Mouse (Mus musculus) stomach, embryonic 15.5 days (tissue): Measurements from ENCODE around the gene Dyrk1a. TPM values are rescaled to one million over a fixed set of nuclear protein-coding genes. Genes with fewer than 3 reads are reported as not detected.
A peak's percentile ranks its signal among the peaks of the same experiment; 100 is the strongest.

Source experiments
- ATAC-seq: fragments of 200-750 bp; cut with Nextera tagmentation; 2 replicates; pipeline ENCODE4 v1.8.0; 2017; ENCODE audit warnings: low read depth, moderate number of reproducible peaks, moderate TSS enrichment; ENCODE audit not compliant: insufficient read depth, low FRiP score
- H3K27ac ChIP-seq: fragments of 300-500 bp; sonication (generic); 2 replicates; pipeline ENCODE4 v1.5.1; 2015; ENCODE audit warnings: mild to moderate bottlenecking, inconsistent platforms
- H3K27me3 ChIP-seq: fragments of 300-500 bp; sonication (generic); replicated peaks from 2 replicates; pipeline ENCODE4 v1.6.1; 2015; ENCODE audit warnings: inconsistent platforms
- H3K36me3 ChIP-seq: fragments of 300-500 bp; sonication (generic); 2 replicates; pipeline ENCODE4 v1.6.1; 2015; ENCODE audit warnings: inconsistent platforms
- H3K4me1 ChIP-seq: fragments of 300-500 bp; sonication (generic); 2 replicates; pipeline ENCODE4 v1.6.1; 2015; ENCODE audit warnings: inconsistent platforms
- H3K4me2 ChIP-seq: fragments of 300-500 bp; sonication (generic); 2 replicates; pipeline ENCODE4 v1.6.1; 2015; ENCODE audit warnings: mild to moderate bottlenecking, inconsistent platforms
- H3K4me3 ChIP-seq: fragments of 300-500 bp; sonication (generic); replicated peaks from 2 replicates; pipeline ENCODE4 v1.5.1; 2015; ENCODE audit warnings: inconsistent platforms
- H3K9ac ChIP-seq: fragments of 300-500 bp; sonication (generic); 2 replicates; pipeline ENCODE4 v1.6.1; 2015; ENCODE audit warnings: inconsistent platforms
- H3K9me3 ChIP-seq: fragments of 300-500 bp; sonication (generic); 2 replicates; pipeline ENCODE4 v1.6.1; 2016; ENCODE audit warnings: inconsistent platforms
- WGBS: fragments of 180-500 bp; shearing (Covaris S2); methylation state at CpG from one replicate; pipeline ENCODE4 v1.1.7; 2015; 5-methylcytosine and 5-hydroxymethylcytosine counted together
- polyA plus RNA-seq: library from polyadenylated mRNA; unstranded; fragments of >200 nt; fragmentation: Nextera tagmentation; extraction: Ambion mirVana; gene quantifications from 2 replicates; pipeline ENCODE4 v1.2.1, GENCODE M21; 2015

The Dyrk1a gene
- polyA plus RNA-seq, 1 experiment from 2014 or later, result 9.5 TPM

DNA sequence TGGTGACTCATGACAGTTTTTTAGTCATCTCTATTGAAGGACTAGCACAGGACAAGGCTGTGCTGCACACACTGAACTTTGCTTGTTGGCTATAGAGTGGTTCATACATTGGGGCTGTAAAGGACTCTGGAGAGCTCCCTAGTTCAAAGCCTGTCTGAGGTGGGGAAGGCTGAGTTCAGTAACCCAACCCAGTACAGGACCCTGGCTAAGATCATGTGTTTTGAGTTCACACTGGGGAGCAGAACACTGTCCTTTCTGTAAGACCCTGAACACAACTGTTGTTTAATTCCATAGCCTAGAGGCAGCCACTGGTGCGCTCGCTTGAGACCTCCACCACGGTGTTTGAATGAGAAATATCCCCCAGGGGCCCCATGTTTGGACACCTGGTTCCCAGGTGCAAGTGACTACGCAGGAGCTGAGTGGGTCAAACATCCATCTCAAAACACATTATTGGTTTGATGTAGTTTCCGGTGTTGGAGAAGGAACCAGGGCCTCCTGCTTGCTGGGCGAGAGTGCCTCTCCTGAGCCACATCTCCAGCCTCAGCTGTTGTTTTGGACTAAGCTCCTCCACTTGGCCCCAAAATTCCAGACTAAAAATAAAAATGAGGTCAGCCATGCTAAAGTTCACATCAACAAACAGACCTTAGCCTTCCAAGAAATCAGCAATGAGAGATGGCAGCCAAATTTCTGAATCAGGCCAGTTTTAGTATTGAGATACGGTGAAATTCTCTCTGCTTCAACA is 33.2 kb upstream of the Dyrk1a start:
- H3K4me3 ChIP-seq, result no peak overlapping the region
- no peak overlapping the region for H3K4me2 ChIP-seq
- no peak overlapping the region for H3K9ac ChIP-seq
- H3K4me1 ChIP-seq, result no peaks in the 10 kb centered on the region
- H3K9me3 ChIP-seq, result no peaks in the 10 kb centered on the region
- H3K36me3 ChIP-seq, result no peaks in the 10 kb centered on the region
- no peaks in the 10 kb centered on the region for H3K27me3 ChIP-seq
- no peak overlapping the region for H3K27ac ChIP-seq
- 68% methylated on average over 7 of the region's 7 CpGs for WGBS
- ATAC-seq, result no peak

GRCm38 (mm10) chr16:94537159-94537527 is 32.7 kb upstream of the Dyrk1a start:
- WGBS, result 36% methylated on average over 9 of the region's 9 CpGs
- Histone ChIP-seq H3K9me3 (no peaks in the 10 kb centered on the region), H3K4me1 (no peaks in the 10 kb centered on the region), H3K9ac (no peak overlapping the region), H3K36me3 (no peaks in the 10 kb centered on the region), H3K4me3 (no peak overlapping the region), H3K4me2 (no peak overlapping the region), H3K27ac (no peak overlapping the region), H3K27me3 (no peaks in the 10 kb centered on the region)
- peak; percentile 75; the same call in 1 of the 2 replicates for ATAC-seq

- no peak overlapping the region for H3K9ac ChIP-seq
- H3K36me3 ChIP-seq, result no peaks in the 10 kb centered on the region
- no peak overlapping the region for H3K4me2 ChIP-seq
- H3K27me3 ChIP-seq, result no peaks in the 10 kb centered on the region
- no peak for ATAC-seq
- no peaks in the 10 kb centered on the region for H3K9me3 ChIP-seq
- H3K27ac ChIP-seq, result no peak overlapping the region
- 94% methylated on average over 9 of the region's 9 CpGs for WGBS
- no peak overlapping the region for H3K4me3 ChIP-seq
- no peaks in the 10 kb centered on the region for H3K4me1 ChIP-seq
These were observed 29.7 kb upstream of the Dyrk1a start for GRCm38 (mm10) chr16:94540140-94540539.

- H3K9ac ChIP-seq, result no peak overlapping the region
- no peaks in the 10 kb centered on the region for H3K27me3 ChIP-seq
- WGBS, result 84% methylated on average over 8 of the region's 8 CpGs
- H3K4me1 ChIP-seq, result no peaks in the 10 kb centered on the region
- no peak for ATAC-seq
- no peaks in the 10 kb centered on the region for H3K9me3 ChIP-seq
- H3K36me3 ChIP-seq, result no peaks in the 10 kb centered on the region
- no peak overlapping the region for H3K4me2 ChIP-seq
- no peak overlapping the region for H3K27ac ChIP-seq
- H3K4me3 ChIP-seq, result no peak overlapping the region
These were observed 26.9 kb upstream of the Dyrk1a start for GRCm38 (mm10) chr16:94542898-94543297.

DNA sequence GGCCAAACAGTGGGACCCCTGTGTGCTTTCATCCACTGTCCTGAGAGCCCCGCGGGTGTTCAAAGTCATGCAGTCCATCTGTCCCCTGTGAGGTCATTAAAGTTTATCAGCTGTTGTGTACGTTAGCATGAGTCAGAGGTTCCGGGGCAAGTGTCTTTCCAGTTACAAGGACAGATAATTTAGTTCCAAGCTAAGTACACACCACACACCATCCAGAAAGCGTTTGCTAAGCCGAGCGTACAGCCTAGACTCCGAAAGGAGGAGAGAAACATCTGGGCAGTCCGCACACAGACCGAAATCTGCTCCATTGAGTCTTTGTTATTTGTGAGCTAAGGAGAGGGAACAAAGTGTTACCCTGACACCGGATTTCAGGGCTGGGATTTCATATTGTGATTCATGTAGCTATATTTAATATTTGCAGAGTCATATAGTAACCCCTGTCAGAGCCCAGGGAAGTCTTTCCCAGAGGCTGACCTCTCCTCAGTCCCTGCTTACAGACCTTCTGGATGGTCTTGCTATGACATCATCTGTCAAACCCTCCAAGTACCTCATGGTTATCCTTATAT is 25.2 kb upstream of the Dyrk1a start:
- no peaks in the 10 kb centered on the region for H3K9me3 ChIP-seq
- H3K36me3 ChIP-seq, result no peaks in the 10 kb centered on the region
- WGBS, result 38% methylated on average over 11 of the region's 11 CpGs
- H3K9ac ChIP-seq, result no peak overlapping the region
- no peak overlapping the region for H3K4me3 ChIP-seq
- no peak overlapping the region for H3K4me2 ChIP-seq
- no peaks in the 10 kb centered on the region for H3K27me3 ChIP-seq
- no peak overlapping the region for H3K27ac ChIP-seq
- no peak; the same call in 1 of the 2 replicates for ATAC-seq
- H3K4me1 ChIP-seq, result no peaks in the 10 kb centered on the region

- WGBS, result 48% methylated on average over 8 of the region's 8 CpGs
- no peaks in the 10 kb centered on the region for H3K36me3 ChIP-seq
- no peak overlapping the region for H3K27ac ChIP-seq
- H3K9me3 ChIP-seq, result no peaks in the 10 kb centered on the region
- peak; percentile 50; the same call in 1 of the 2 replicates for ATAC-seq
- no peak overlapping the region for H3K4me3 ChIP-seq
- no peaks in the 10 kb centered on the region for H3K4me1 ChIP-seq
- no peak overlapping the region for H3K9ac ChIP-seq
- H3K27me3 ChIP-seq, result no peaks in the 10 kb centered on the region
- H3K4me2 ChIP-seq, result no peak overlapping the region
These were observed 23.8 kb upstream of the Dyrk1a start for GRCm38 (mm10) chr16:94545781-94546562.

DNA sequence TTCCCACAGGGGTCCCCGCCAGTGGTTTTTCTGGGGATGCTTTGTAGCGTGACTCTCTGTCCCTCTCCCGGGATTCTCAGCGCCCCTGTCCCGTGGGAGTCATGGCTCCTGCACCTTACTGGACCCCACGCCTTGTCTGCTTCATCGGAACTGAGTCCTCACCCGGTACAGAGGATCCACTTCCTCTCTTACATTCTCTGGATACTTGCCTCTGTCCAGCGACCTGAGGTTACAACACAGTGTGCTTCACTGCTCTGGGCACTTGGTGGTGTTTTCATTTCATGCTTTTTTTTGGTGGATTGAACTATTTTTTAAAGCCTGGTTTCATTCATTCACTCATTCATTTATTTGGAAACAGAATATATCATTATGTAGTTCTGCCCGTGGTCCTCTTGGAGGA is 20.0 kb upstream of the Dyrk1a start:
- no peak for ATAC-seq
- Histone ChIP-seq H3K4me2 (no peak overlapping the region), H3K27me3 (no peaks in the 10 kb centered on the region), H3K9ac (no peak overlapping the region), H3K4me3 (no peak overlapping the region), H3K4me1 (no peaks in the 10 kb centered on the region), H3K9me3 (no peaks in the 10 kb centered on the region), H3K36me3 (no peaks in the 10 kb centered on the region), H3K27ac (no peak overlapping the region)
- 70% methylated on average over 10 of the region's 10 CpGs for WGBS

DNA sequence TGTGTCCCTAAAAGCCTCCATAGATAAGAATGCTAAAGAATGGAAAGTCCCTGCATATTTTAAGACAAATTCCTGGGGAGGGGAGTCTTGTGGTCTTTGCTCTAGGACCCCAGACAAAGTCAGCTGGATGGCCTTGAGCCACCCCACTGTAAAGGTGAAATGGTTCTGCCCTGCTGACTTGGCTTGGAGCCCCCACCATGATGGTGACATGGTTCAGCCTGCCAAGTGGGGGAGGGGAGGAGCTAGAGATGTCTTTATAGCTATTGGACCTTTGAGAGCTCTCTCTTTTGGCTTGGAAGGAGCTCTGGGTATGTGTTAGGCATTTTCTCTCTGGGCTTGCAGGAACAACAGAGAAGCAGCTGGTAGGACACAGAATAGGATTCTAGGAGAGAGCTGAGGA is 17.9 kb upstream of the Dyrk1a start:
- Histone ChIP-seq H3K4me3 (no peak overlapping the region), H3K27me3 (no peaks in the 10 kb centered on the region), H3K9ac (no peak overlapping the region), H3K9me3 (no peaks in the 10 kb centered on the region), H3K27ac (no peak overlapping the region), H3K4me2 (no peak overlapping the region), H3K36me3 (no peaks in the 10 kb centered on the region), H3K4me1 (no peaks in the 10 kb centered on the region)
- ATAC-seq, result no peak

- 70% methylated on average over 7 of the region's 7 CpGs for WGBS
- no peak overlapping the region for H3K4me3 ChIP-seq
- no peak for ATAC-seq
These were observed 14.5 kb upstream of the Dyrk1a start for GRCm38 (mm10) chr16:94555346-94555745.

GRCm38 (mm10) chr16:94556228-94556627 is 13.6 kb upstream of the Dyrk1a start:
- Histone ChIP-seq H3K4me3 (no peak overlapping the region), H3K36me3 (no peaks in the 10 kb centered on the region), H3K9me3 (no peaks in the 10 kb centered on the region), H3K27me3 (no peaks in the 10 kb centered on the region), H3K4me2 (no peak overlapping the region), H3K27ac (no peak overlapping the region), H3K4me1 (0 out of 2 replicates have a peak, but pooled peaks cover 8% of the 10 kb centered on the region), H3K9ac (no peak overlapping the region)
- WGBS, result 76% methylated on average over 5 of the region's 5 CpGs
- ATAC-seq, result no peak

More at GRCm38 (mm10) chr16:94555346-94555745, 14.5 kb upstream of the Dyrk1a start:
- Histone ChIP-seq H3K36me3 (no peaks in the 10 kb centered on the region), H3K4me2 (no peak overlapping the region), H3K27me3 (no peaks in the 10 kb centered on the region), H3K27ac (no peak overlapping the region), H3K9ac (no peak overlapping the region), H3K9me3 (no peaks in the 10 kb centered on the region), H3K4me1 (0 out of 2 replicates have a peak, but pooled peaks cover 6% of the 10 kb centered on the region)

- Histone ChIP-seq H3K9me3 (no peaks in the 10 kb centered on the region), H3K9ac (no peak overlapping the region), H3K4me1 (0 out of 2 replicates have a peak, but pooled peaks cover 8% of the 10 kb centered on the region), H3K27ac (no peak overlapping the region), H3K36me3 (no peaks in the 10 kb centered on the region), H3K4me3 (no peak overlapping the region), H3K4me2 (no peak overlapping the region), H3K27me3 (no peaks in the 10 kb centered on the region)
- ATAC-seq, result no peak
- 31% methylated on average over 7 of the region's 7 CpGs for WGBS
These were observed 10.5 kb upstream of the Dyrk1a start for GRCm38 (mm10) chr16:94559282-94559681.

GRCm38 (mm10) chr16:94559782-94560181 is 10.0 kb upstream of the Dyrk1a start:
- WGBS, result 53% methylated on average over 7 of the region's 7 CpGs
- ATAC-seq, result no peak
- H3K27ac ChIP-seq, result 0 out of 2 replicates have a peak overlapping the region, but pooled peaks have one; percentile 28

More at GRCm38 (mm10) chr16:94559782-94560181, 10.0 kb upstream of the Dyrk1a start:
- Histone ChIP-seq H3K4me1 (0 out of 2 replicates have a peak, but pooled peaks cover 8% of the 10 kb centered on the region), H3K4me2 (no peak overlapping the region), H3K9me3 (no peaks in the 10 kb centered on the region), H3K27me3 (no peaks in the 10 kb centered on the region), H3K4me3 (no peak overlapping the region), H3K36me3 (no peaks in the 10 kb centered on the region), H3K9ac (no peak overlapping the region)
